Mouse (Mus musculus): ENCODE results near the gene Dnmt3b.
"Not testable (repeated sequence)": the region's sequence is repeated elsewhere in the genome, so short reads cannot be mapped to it uniquely, and the experiment has no call there.

Gene Dnmt3b

GRCm38 (mm10) chr2:153638977-153639680 is 10.1 kb upstream of the Dnmt3b start:
- no peak for DNase-seq

GRCm38 (mm10) chr2:153642496-153642895 is 6.8 kb upstream of the Dnmt3b start:
- no peak for DNase-seq

- no peak for DNase-seq
Observed at GRCm38 (mm10) chr2:153642999-153643398, 6.3 kb upstream of the Dnmt3b start.

- no peak for DNase-seq
Observed at GRCm38 (mm10) chr2:153648773-153649297, 415 bp upstream of the Dnmt3b start.

- DNase-seq: peak; percentile 24
Observed at GRCm38 (mm10) chr2:153650014-153650687, 901 bp downstream of the Dnmt3b start.

GRCm38 (mm10) chr2:153651681-153652080 is 2.4 kb downstream of the Dnmt3b start:
- no peak for DNase-seq

- not testable (repeated sequence) for DNase-seq
Observed at GRCm38 (mm10) chr2:153657659-153658058, 8.4 kb downstream of the Dnmt3b start.

- DNase-seq: no peak
Observed at GRCm38 (mm10) chr2:153660616-153661015, 11.4 kb downstream of the Dnmt3b start.

- no peak for DNase-seq
Observed at GRCm38 (mm10) chr2:153665401-153665800, 16.2 kb downstream of the Dnmt3b start.

- DNase-seq: peak; percentile 48
Observed at GRCm38 (mm10) chr2:153668754-153669376, 19.6 kb downstream of the Dnmt3b start.

GRCm38 (mm10) chr2:153670111-153670510 is 20.9 kb downstream of the Dnmt3b start:
- no peak for DNase-seq

- DNase-seq: no peak
Observed at GRCm38 (mm10) chr2:153672619-153673018, 23.4 kb downstream of the Dnmt3b start.

GRCm38 (mm10) chr2:153675364-153675763 is 26.1 kb downstream of the Dnmt3b start:
- not testable (repeated sequence) for DNase-seq

GRCm38 (mm10) chr2:153676944-153677343 is 27.7 kb downstream of the Dnmt3b start:
- DNase-seq: no peak

GRCm38 (mm10) chr2:153677550-153677949 is 28.3 kb downstream of the Dnmt3b start:
- no peak for DNase-seq

- no peak for DNase-seq
Observed at GRCm38 (mm10) chr2:153679959-153680358, 30.7 kb downstream of the Dnmt3b start.

GRCm38 (mm10) chr2:153693413-153693812 is 44.2 kb downstream of the Dnmt3b start:
- DNase-seq: not testable (repeated sequence)

- peak; percentile 61 for DNase-seq
Observed at GRCm38 (mm10) chr2:153694462-153695085, 45.3 kb downstream of the Dnmt3b start.

- DNase-seq: no peak
Observed at GRCm38 (mm10) chr2:153696352-153696751, 47.1 kb downstream of the Dnmt3b start, which contains the start of gene Dnmt3c. Dnmt3c (plus strand) TSS chr2:153696652.

GRCm38 (mm10) chr2:153703389-153703788 is 54.1 kb downstream of the Dnmt3b start:
- DNase-seq: no peak

GRCm38 (mm10) chr2:153710701-153711330 is 61.6 kb downstream of the Dnmt3b start:
- peak; percentile 64 for DNase-seq

GRCm38 (mm10) chr2:153712646-153713091 is 63.4 kb downstream of the Dnmt3b start:
- DNase-seq: peak; percentile 14

All from lung, postnatal 10 days (tissue).